Mouse (Mus musculus) liver, adult 2 months (tissue): Measurements from ENCODE around the gene 9130409I23Rik.

Experiments
- CTCF ChIP-seq: fragments of 200-500 bp; IDR thresholded peaks from 2 replicates; pipeline ENCODE4 v1.5.1; 2011; ENCODE audit warnings: low read depth, low read length, control low read depth
- POLR2A ChIP-seq: fragments of 200-500 bp; IDR thresholded peaks from 2 replicates; pipeline ENCODE4 v1.6.1; 2011; ENCODE audit warnings: low read length, control low read depth; ENCODE audit not compliant: insufficient read depth; ENCODE audit errors: extremely low read depth

DNA sequence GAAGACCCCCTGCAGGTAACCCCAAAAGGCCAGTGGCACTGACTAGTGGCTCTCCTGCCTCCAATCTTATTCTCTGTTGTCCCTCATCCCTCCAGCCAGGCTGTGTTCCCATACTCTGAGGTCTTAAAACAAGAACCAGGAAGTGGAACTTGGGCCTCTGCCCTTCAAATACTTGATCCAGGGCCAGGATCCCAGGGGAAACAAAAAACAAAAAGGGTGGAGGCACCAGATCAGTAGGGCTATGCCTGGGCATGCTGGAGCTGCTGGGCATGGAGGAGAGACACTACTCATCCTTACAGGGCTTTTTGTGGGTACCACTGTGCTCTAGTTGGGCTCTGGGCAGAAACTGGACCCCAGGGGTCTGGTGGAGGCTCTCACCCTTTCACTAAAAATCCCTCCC lies 35.5 kb upstream of the 9130409I23Rik start:
- TF ChIP-seq CTCF (no peak), POLR2A (0 out of 2 replicates have a peak, but pooled peaks have one; percentile 24)
